Mouse (Mus musculus): ENCODE data around the gene Ppp1r21. TPM values are rescaled to one million over a fixed set of nuclear protein-coding genes. Genes with fewer than 3 reads are reported as not detected.

The Ppp1r21 gene
- total and polyA plus RNA-seq, 2 experiments from 2014 or later, result 25.7 to 63.4 TPM

DNA sequence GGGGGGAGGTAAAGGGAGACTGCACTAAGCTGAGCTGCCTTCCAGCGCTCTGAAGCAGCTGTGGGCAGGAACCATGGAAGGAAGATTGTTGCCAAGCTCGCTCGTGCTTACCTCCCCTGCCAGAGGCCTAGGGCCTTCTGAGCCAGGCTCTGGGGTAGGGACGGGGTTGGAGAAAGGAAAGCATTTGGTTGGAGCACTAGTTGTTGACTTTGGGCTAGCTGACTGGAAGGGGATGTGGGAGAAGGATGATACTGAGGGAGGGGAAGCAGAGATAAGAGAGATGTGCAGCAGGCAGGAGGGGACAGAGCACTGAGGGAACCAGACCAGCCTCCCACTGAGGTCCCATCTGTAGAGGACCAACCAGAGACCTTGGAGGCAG is 99.5 kb downstream of the Ppp1r21 start:
- Histone ChIP-seq H3K27ac (ENCODE audit: low read depth, low read length) (peak overlapping the region; percentile 79), H3K27me3 (ENCODE audit: insufficient read depth, low read length) (no peaks in the 10 kb centered on the region), H3K9me3 (ENCODE audit: low read length) (no peaks in the 10 kb centered on the region), H3K4me1 (ENCODE audit: insufficient read depth) (no peaks in the 10 kb centered on the region), H3K4me2 (ENCODE audit: low read depth) (peak overlapping the region; percentile 15; the same call in 1 of the 2 replicates), H3K9ac (no peak overlapping the region), H3K4me3 (ENCODE audit: low read depth, low read length) (no peak overlapping the region), H3K36me3 (ENCODE audit: insufficient read depth) (no peaks in the 10 kb centered on the region)
- 21% methylated on average over 4 of the region's 4 CpGs for WGBS
- TF ChIP-seq CTCF (IDR thresholded peaks at IDR 0.05; ENCODE audit: low read depth), result no peak
- ATAC-seq (peak; percentile 85), DNase-seq (no peak)

DNA sequence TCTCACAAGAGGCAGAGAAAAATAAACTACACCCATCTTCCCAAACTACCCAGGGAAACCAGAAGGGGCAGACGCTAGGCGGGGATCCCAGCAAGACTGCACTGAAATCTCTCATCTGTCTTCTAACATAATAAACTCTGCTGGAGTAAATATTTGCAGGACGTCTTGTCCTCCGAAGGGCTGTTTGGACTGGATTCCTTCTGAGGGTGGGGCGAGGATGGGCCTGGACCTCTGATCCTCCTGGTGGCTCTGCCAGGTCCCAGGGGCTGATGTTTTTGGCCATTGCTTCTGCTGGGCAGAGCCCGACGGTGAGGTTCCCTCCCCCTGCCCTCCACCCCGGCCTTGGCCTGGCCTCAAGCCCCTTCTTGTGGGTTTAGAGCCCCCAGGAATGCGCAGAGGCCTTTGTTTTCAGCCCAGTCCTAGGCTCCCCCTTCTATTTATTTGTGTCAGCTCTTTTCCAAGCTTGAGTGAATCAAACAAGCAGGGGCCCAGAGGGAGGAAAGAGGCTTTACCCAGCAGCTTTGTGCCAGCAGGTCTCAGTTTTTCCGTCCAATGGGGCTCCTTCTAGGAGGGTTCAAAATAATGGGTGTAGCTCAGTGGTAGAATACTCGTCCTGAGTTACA is 100.1 kb downstream of the Ppp1r21 start:
- no peaks in the 10 kb centered on the region for H3K4me1 ChIP-seq (ENCODE audit: insufficient read depth)
- peak overlapping the region; percentile 79 for H3K27ac ChIP-seq (ENCODE audit: low read depth, low read length)
- DNase-seq, result peak; percentile 54
- H3K27me3 ChIP-seq (ENCODE audit: insufficient read depth, low read length), result no peaks in the 10 kb centered on the region
- no peaks in the 10 kb centered on the region for H3K9me3 ChIP-seq (ENCODE audit: low read length)
- H3K36me3 ChIP-seq (ENCODE audit: insufficient read depth), result no peaks in the 10 kb centered on the region
- no peak overlapping the region for H3K4me3 ChIP-seq (ENCODE audit: low read depth, low read length)
- WGBS, result 15% methylated on average over 11 of the region's 11 CpGs
- H3K4me2 ChIP-seq (ENCODE audit: low read depth), result no peak overlapping the region
- no peak overlapping the region for H3K9ac ChIP-seq
- ATAC-seq, result peak; percentile 66
- peak; percentile 26; the same call in 1 of the 2 replicates for TF ChIP-seq CTCF (IDR thresholded peaks at IDR 0.05; ENCODE audit: low read depth)

DNA sequence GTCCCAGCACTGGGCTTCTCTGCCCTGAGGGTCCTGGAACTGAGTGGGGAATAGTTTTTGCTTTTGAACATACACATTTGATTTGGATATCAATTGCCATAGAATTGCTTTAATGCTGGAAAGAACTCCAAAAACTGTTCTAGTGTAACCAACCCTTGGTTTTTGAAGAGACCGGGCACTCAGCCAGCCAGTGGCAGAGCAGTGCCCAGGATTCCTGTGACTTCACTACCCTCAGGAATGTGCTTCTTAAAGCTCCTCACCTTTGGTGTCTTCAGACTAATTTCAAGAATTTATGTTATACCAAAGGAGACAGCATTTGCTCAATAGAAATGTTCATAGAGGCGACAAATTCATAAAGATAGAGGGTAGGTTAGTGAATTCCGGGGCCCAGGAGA is 100.6 kb downstream of the Ppp1r21 start:
- Histone ChIP-seq H3K4me3 (ENCODE audit: low read depth, low read length) (no peak overlapping the region), H3K36me3 (ENCODE audit: insufficient read depth) (no peaks in the 10 kb centered on the region), H3K9me3 (ENCODE audit: low read length) (no peaks in the 10 kb centered on the region), H3K27ac (ENCODE audit: low read depth, low read length) (0 out of 2 replicates have a peak overlapping the region, but pooled peaks have one; percentile 79), H3K4me2 (ENCODE audit: low read depth) (no peak overlapping the region), H3K27me3 (ENCODE audit: insufficient read depth, low read length) (no peaks in the 10 kb centered on the region), H3K4me1 (ENCODE audit: insufficient read depth) (no peaks in the 10 kb centered on the region), H3K9ac (no peak overlapping the region)
- peak; percentile 21 for DNase-seq
- ATAC-seq, result no peak
- no peak for TF ChIP-seq CTCF (IDR thresholded peaks at IDR 0.05; ENCODE audit: low read depth)
- 51% methylated on average over 3 of the region's 3 CpGs for WGBS

DNA sequence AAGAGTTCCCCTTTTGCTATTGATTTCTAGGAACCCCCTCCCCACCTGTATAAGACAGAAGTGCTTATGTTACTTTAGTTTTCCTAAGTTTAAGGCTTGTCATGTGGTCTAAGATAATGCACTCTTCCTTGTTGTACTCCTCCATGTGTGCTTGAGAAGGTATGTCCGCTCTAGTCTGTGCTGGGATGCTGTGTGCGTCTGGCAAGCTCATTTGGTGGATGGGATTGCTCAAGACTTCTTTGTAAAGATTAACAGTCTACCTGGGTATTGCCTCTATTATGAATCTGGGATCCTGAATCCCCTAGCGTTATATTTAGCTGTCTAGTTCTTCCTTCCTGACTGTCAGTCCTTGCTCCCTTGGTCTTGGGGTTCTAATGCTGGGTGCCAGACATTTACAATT is 102.7 kb downstream of the Ppp1r21 start:
- WGBS, result 91% methylated on average over 3 of the region's 3 CpGs

DNA sequence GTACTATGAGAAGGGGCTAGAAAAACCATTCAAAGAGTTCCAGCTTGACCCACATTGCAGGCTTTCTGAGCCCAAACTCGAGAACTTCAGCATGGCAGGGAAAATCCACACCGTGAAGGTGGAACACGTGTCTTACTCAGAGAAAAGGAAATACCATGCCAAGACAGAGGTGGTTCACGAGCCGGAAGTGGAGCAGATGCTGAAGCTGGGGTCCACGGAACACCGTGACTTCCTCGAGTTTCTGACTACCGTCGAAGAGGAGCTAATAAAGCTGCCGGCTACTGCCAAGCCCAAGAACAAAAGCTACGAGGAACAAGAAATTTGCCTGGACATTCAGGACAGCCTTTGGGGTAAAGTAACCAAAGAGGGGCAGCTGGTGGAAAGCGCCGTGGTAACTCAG is 106.2 kb downstream of the Ppp1r21 start:
- ATAC-seq, result no peak
- DNase-seq, result no peak
- Histone ChIP-seq H3K4me3 (ENCODE audit: low read depth, low read length) (no peak overlapping the region), H3K27ac (ENCODE audit: low read depth, low read length) (no peak overlapping the region), H3K9me3 (ENCODE audit: low read length) (no peaks in the 10 kb centered on the region), H3K9ac (no peak overlapping the region), H3K4me2 (ENCODE audit: low read depth) (no peak overlapping the region), H3K36me3 (ENCODE audit: insufficient read depth) (no peaks in the 10 kb centered on the region), H3K4me1 (ENCODE audit: insufficient read depth) (no peaks in the 10 kb centered on the region), H3K27me3 (ENCODE audit: insufficient read depth, low read length) (no peaks in the 10 kb centered on the region)
- WGBS, result 86% methylated on average over 14 of the region's 14 CpGs
- TF ChIP-seq CTCF (IDR thresholded peaks at IDR 0.05; ENCODE audit: low read depth), result no peak

More for the DNA sequence above, 102.7 kb downstream of the Ppp1r21 start:
- Histone ChIP-seq H3K27me3 (ENCODE audit: insufficient read depth, low read length) (no peaks in the 10 kb centered on the region), H3K4me3 (ENCODE audit: low read depth, low read length) (no peak overlapping the region), H3K4me2 (ENCODE audit: low read depth) (no peak overlapping the region), H3K27ac (ENCODE audit: low read depth, low read length) (no peak overlapping the region), H3K4me1 (ENCODE audit: insufficient read depth) (no peaks in the 10 kb centered on the region), H3K9me3 (ENCODE audit: low read length) (no peaks in the 10 kb centered on the region), H3K36me3 (ENCODE audit: insufficient read depth) (no peaks in the 10 kb centered on the region), H3K9ac (no peak overlapping the region)
- no peak for TF ChIP-seq CTCF (IDR thresholded peaks at IDR 0.05; ENCODE audit: low read depth)
- ATAC-seq (no peak), DNase-seq (no peak)

DNA sequence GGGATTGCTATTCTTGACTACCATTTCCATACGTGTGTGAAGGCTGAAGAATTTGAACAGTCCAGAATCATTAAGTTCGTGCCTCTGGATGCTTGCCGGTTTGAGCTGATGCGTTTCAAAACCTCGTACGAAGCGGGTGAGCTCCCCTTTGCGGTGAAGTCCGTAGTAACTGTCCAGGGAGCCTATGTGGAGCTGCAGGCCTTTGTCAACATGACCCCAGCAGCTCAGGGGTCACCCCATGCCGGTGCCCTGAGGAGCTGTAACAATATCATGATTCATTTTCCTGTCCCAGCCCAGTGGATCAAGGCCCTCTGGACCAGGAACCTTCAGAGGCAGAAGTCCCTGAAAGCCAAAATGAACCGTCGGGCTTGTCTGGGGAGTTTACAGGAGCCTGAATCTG is 106.7 kb downstream of the Ppp1r21 start:
- no peak overlapping the region for H3K4me2 ChIP-seq (ENCODE audit: low read depth)
- H3K27me3 ChIP-seq (ENCODE audit: insufficient read depth, low read length), result no peaks in the 10 kb centered on the region
- WGBS, result 62% methylated on average over 12 of the region's 12 CpGs
- no peak overlapping the region for H3K9ac ChIP-seq
- H3K36me3 ChIP-seq (ENCODE audit: insufficient read depth), result no peaks in the 10 kb centered on the region
- H3K4me3 ChIP-seq (ENCODE audit: low read depth, low read length), result no peak overlapping the region
- ATAC-seq (no peak), DNase-seq (no peak)
- no peaks in the 10 kb centered on the region for H3K9me3 ChIP-seq (ENCODE audit: low read length)
- no peak overlapping the region for H3K27ac ChIP-seq (ENCODE audit: low read depth, low read length)
- no peak for TF ChIP-seq CTCF (IDR thresholded peaks at IDR 0.05; ENCODE audit: low read depth)
- no peaks in the 10 kb centered on the region for H3K4me1 ChIP-seq (ENCODE audit: insufficient read depth)

Other genes with a start within 250 kb of the Ppp1r21 start
- gene Foxn2, start 89.4 kb upstream of the Ppp1r21 start, total RNA-seq (2014; rRNA removed), result 11.2 and 11.5 TPM in 2 replicates
- 4.3 and 5.0 TPM in 2 replicates for gene Foxn2, start 89.4 kb upstream of the Ppp1r21 start, polyA plus RNA-seq (2015; fragmentation: Nextera tagmentation; extraction: Ambion mirVana)
- gene Ston1, start 67.6 kb downstream of the Ppp1r21 start, total RNA-seq (2014; rRNA removed), result 1.4 and 2.2 TPM in 2 replicates
- 0.52 and 1.5 TPM in 2 replicates for gene Ston1, start 67.6 kb downstream of the Ppp1r21 start, polyA plus RNA-seq (2015; fragmentation: Nextera tagmentation; extraction: Ambion mirVana)
- gene Gtf2a1l, start 138.5 kb downstream of the Ppp1r21 start, total RNA-seq (2014; rRNA removed), result 0.24 and 0.69 TPM in 2 replicates
- 0.44 and 0.52 TPM in 2 replicates for gene Gtf2a1l, start 138.5 kb downstream of the Ppp1r21 start, polyA plus RNA-seq (2015; fragmentation: Nextera tagmentation; extraction: Ambion mirVana)